Mouse (Mus musculus) hindbrain, embryonic 14.5 days (tissue): ENCODE data around the gene Cenpt. TPM values are rescaled to one million over a fixed set of nuclear protein-coding genes. Genes with fewer than 3 reads are reported as not detected.

Experiments used
- ATAC-seq: fragments of 200-750 bp; cut with Nextera tagmentation; 2 replicates; pipeline ENCODE4 v1.8.0; 2017; ENCODE audit warnings: moderate number of reproducible peaks, mild to moderate bottlenecking, moderate TSS enrichment, moderate library complexity; ENCODE audit not compliant: low FRiP score
- DNase-seq: peaks from one replicate; pipeline ENCODE4 v3.0.0-alpha.2; 2015; ENCODE audit warnings: low spot score
- H3K27ac ChIP-seq: fragments of 300-500 bp; sonication (generic); 2 replicates; pipeline ENCODE4 v1.5.1; 2014; ENCODE audit warnings: mild to moderate bottlenecking, moderate library complexity
- H3K27me3 ChIP-seq: fragments of 300-500 bp; sonication (generic); 2 replicates; pipeline ENCODE4 v1.6.1; 2014; ENCODE audit warnings: mild to moderate bottlenecking, low read length, mixed read lengths; ENCODE audit not compliant: control insufficient read depth, insufficient read depth
- H3K36me3 ChIP-seq: fragments of 300-500 bp; sonication (generic); replicated peaks from 2 replicates; pipeline ENCODE4 v1.6.1; 2014; ENCODE audit not compliant: control insufficient read depth, insufficient read depth
- H3K4me1 ChIP-seq: fragments of 300-500 bp; sonication (generic); replicated peaks from 2 replicates; pipeline ENCODE4 v1.6.1; 2014; ENCODE audit warnings: antibody characterized with exemption, low read length, mixed read lengths; ENCODE audit not compliant: control insufficient read depth, insufficient read depth
- H3K4me2 ChIP-seq: fragments of 300-500 bp; sonication (generic); replicated peaks from 2 replicates; pipeline ENCODE4 v1.6.1; 2014; ENCODE audit warnings: mild to moderate bottlenecking, moderate library complexity
- H3K4me3 ChIP-seq: fragments of 300-500 bp; sonication (generic); replicated peaks from 2 replicates; pipeline ENCODE4 v1.5.1; 2014; ENCODE audit warnings: mild to moderate bottlenecking, low read length
- H3K9ac ChIP-seq: fragments of 300-500 bp; sonication (generic); 2 replicates; pipeline ENCODE4 v1.6.1; 2014
- H3K9me3 ChIP-seq: fragments of 300-500 bp; sonication (generic); 2 replicates; pipeline ENCODE4 v1.6.1; 2016; ENCODE audit warnings: low read length; ENCODE audit not compliant: control insufficient read depth
- WGBS: fragments of 180-500 bp; shearing (Covaris S2); extraction: QIAGEN DNeasy Blood & Tissue Kit; methylation state at CpG from one replicate; pipeline ENCODE4 v1.1.7; 2014; 5-methylcytosine and 5-hydroxymethylcytosine counted together
- polyA plus RNA-seq: library from polyadenylated mRNA; unstranded; fragments of >200 nt; fragmentation: Nextera tagmentation; extraction: Ambion mirVana; gene quantifications from 2 replicates; pipeline ENCODE4 v1.2.1, GENCODE M21; 2014

The Cenpt gene
- polyA plus RNA-seq, 1 experiment from 2014 or later, result 46.3 TPM

DNA sequence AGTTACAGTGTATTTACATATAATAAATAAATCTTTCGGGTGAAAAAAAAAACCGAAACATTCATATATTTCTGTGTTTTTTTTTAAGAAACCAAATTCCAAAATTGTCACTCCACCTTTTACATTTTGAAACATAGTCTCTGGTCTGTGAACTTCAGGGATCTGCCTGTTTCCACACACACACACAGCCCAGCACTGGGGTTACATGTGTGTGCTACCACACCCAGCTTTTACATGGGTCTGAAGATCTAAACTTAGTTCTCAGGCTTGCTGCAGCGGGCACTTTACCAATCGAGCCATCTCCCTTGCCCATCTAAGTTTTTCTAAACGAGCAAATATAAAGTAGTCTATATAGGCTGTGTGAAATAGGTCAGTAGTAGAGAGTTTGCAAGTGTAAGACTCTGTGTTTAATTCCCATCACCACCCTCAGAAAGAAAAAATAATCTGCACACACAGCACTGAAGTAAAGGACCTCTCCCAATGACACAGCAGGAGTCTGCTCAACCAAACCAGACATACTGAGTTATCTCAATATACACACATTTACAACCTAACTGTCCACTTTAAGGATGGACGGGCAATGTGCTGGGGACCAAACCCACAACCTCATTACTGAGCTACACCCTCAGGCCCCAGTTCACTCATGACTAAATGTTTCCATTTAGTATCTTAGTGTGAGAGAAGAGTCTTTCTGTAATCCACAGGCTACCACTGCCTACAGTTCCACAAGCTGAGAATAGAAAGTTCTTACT, 51.7 kb downstream of the Cenpt start:
- Histone ChIP-seq H3K4me1 (0 out of 2 replicates have a peak, but pooled peaks cover 4% of the 10 kb centered on the region), H3K9ac (no peak overlapping the region), H3K4me3 (no peak overlapping the region), H3K27me3 (no peaks in the 10 kb centered on the region), H3K27ac (no peak overlapping the region), H3K9me3 (no peaks in the 10 kb centered on the region), H3K4me2 (no peak overlapping the region), H3K36me3 (peaks cover 18% of the 10 kb centered on the region)
- WGBS, result 95% methylated on average over 6 of the region's 6 CpGs
- DNase-seq (no peak), ATAC-seq (no peak)

- no peaks in the 10 kb centered on the region for H3K9me3 ChIP-seq
- no peak overlapping the region for H3K4me3 ChIP-seq
- no peak overlapping the region for H3K27ac ChIP-seq
- no peaks in the 10 kb centered on the region for H3K27me3 ChIP-seq
- H3K9ac ChIP-seq, result no peak overlapping the region
- 60% methylated on average over 8 of the region's 8 CpGs for WGBS
- H3K4me1 ChIP-seq, result 0 out of 2 replicates have a peak, but pooled peaks cover 4% of the 10 kb centered on the region
- peak; percentile 61 for DNase-seq
- peaks cover 8% of the 10 kb centered on the region; the same call in 1 of the 2 replicates for H3K36me3 ChIP-seq
- no peak for ATAC-seq
- no peak overlapping the region for H3K4me2 ChIP-seq
These were observed 53.8 kb downstream of the Cenpt start for GRCm38 (mm10) chr8:105799091-105799812.

DNA sequence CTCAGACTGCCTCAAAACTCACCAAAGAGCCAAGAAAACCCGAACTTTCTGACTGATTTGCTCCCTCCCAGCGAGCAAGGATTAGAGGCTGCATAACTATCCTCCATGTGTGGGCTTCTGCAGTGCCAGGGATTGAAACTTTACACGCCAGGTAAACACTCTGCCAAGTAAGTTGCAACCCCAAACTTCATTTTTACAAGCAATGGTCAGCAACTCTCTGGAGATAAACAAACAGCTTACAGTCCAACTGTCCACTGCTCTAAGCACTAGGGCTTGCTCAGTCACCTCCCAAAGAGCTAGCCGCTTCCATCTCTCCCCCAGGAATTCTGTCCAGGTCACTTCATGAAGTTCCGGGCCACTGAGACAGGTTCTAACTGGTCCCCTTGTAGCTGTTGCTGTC, 54.7 kb downstream of the Cenpt start:
- H3K4me2 ChIP-seq, result no peak overlapping the region
- WGBS, result 94% methylated on average over 5 of the region's 5 CpGs
- H3K4me3 ChIP-seq, result no peak overlapping the region
- DNase-seq, result no peak
- 0 out of 2 replicates have a peak, but pooled peaks cover 4% of the 10 kb centered on the region for H3K4me1 ChIP-seq
- no peak overlapping the region for H3K27ac ChIP-seq
- H3K36me3 ChIP-seq, result peaks cover 3% of the 10 kb centered on the region; the same call in 1 of the 2 replicates
- H3K27me3 ChIP-seq, result no peaks in the 10 kb centered on the region
- H3K9ac ChIP-seq, result no peak overlapping the region
- no peak for ATAC-seq
- no peaks in the 10 kb centered on the region for H3K9me3 ChIP-seq

DNA sequence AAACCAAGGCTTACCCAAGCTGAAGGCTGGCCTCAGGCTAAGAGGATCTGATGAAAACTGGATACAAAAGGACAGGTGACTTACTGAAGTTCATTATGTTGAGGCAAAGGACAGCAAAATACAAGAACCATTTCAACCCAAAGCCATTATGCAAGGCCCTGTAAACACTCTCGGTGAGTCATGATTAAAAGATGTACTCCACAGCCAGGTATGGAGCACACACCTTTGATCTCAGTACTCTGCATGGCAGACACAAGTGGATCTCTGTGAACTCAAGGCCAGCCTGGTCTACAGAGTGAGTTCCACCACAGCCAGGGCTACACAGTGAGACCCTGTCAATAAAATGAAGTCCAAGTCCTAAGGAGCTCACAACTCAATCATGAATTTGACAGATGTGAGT, 57.3 kb downstream of the Cenpt start:
- H3K9me3 ChIP-seq, result no peaks in the 10 kb centered on the region
- WGBS, result 88% methylated on average over 1 of the region's 1 CpGs
- no peak overlapping the region for H3K9ac ChIP-seq
- H3K4me2 ChIP-seq, result no peak overlapping the region
- H3K4me3 ChIP-seq, result no peak overlapping the region
- peaks cover 5% of the 10 kb centered on the region; the same call in 1 of the 2 replicates for H3K36me3 ChIP-seq
- DNase-seq (no peak), ATAC-seq (no peak)
- H3K27me3 ChIP-seq, result no peaks in the 10 kb centered on the region
- no peak overlapping the region for H3K27ac ChIP-seq
- 0 out of 2 replicates have a peak, but pooled peaks cover 4% of the 10 kb centered on the region for H3K4me1 ChIP-seq

Other genes with a start within 250 kb of the Cenpt start
- gene Ripor1, start 248.0 kb downstream of the Cenpt start, polyA plus RNA-seq, result 30.6 and 32.6 TPM in 2 replicates
- gene Ctcf, start 216.7 kb downstream of the Cenpt start, polyA plus RNA-seq, result 76.9 and 79.1 TPM in 2 replicates
- 0.84 TPM in 1 of 2 replicates, not detected in the other for gene Agrp, start 215.9 kb downstream of the Cenpt start, polyA plus RNA-seq
- 22.3 and 24.4 TPM in 2 replicates for gene Carmil2, start 167.0 kb downstream of the Cenpt start, polyA plus RNA-seq
- 71.3 and 78.1 TPM in 2 replicates for gene Acd, start 152.2 kb downstream of the Cenpt start, polyA plus RNA-seq
- 53.7 and 56.2 TPM in 2 replicates for gene Pard6a, start 152.1 kb downstream of the Cenpt start, polyA plus RNA-seq
- gene 4933405L10Rik, start 145.6 kb downstream of the Cenpt start, polyA plus RNA-seq, result 0.22 and 0.27 TPM in 2 replicates
- 11.6 and 13.4 TPM in 2 replicates for gene Enkd1, start 145.1 kb downstream of the Cenpt start, polyA plus RNA-seq
- gene Gfod2, start 94.6 kb downstream of the Cenpt start, polyA plus RNA-seq, result 62.7 and 71.7 TPM in 2 replicates
- gene Ranbp10, start 25.9 kb downstream of the Cenpt start, polyA plus RNA-seq, result 9.1 and 10.4 TPM in 2 replicates
- gene Tsnaxip1, start 25.5 kb downstream of the Cenpt start, polyA plus RNA-seq, result 0.64 and 1.4 TPM in 2 replicates
- 46.2 and 51.2 TPM in 2 replicates for gene Thap11, start 1.9 kb upstream of the Cenpt start, polyA plus RNA-seq
- 181 TPM in 2 replicates for gene Nutf2, start 7.3 kb upstream of the Cenpt start, polyA plus RNA-seq
- 40.1 and 46.6 TPM in 2 replicates for gene Edc4, start 27.6 kb upstream of the Cenpt start, polyA plus RNA-seq
- 1.4 TPM in 1 of 2 replicates, not detected in the other for gene Nrn1l, start 40.3 kb upstream of the Cenpt start, polyA plus RNA-seq
- 8.2 and 11.0 TPM in 2 replicates for gene Pskh1, start 47.2 kb upstream of the Cenpt start, polyA plus RNA-seq
- 2.9 and 3.2 TPM in 2 replicates for gene Ctrl, start 80.6 kb upstream of the Cenpt start, polyA plus RNA-seq
- gene Psmb10, start 85.2 kb upstream of the Cenpt start, polyA plus RNA-seq, result 70.1 and 79.8 TPM in 2 replicates
- gene Lcat, start 90.1 kb upstream of the Cenpt start, polyA plus RNA-seq, result 3.2 and 3.3 TPM in 2 replicates
- gene Slc12a4, start 112.8 kb upstream of the Cenpt start, polyA plus RNA-seq, result 9.3 and 9.4 TPM in 2 replicates
- not detected in 2 replicates for gene Dpep3, start 126.2 kb upstream of the Cenpt start, polyA plus RNA-seq
- gene Dus2, start 138.1 kb upstream of the Cenpt start, polyA plus RNA-seq, result 21.3 and 22.4 TPM in 2 replicates
- gene Dpep2nb, start 152.7 kb upstream of the Cenpt start, polyA plus RNA-seq, result not detected in 2 replicates
- gene Ddx28, start 158.6 kb upstream of the Cenpt start, polyA plus RNA-seq, result 20.3 and 22.1 TPM in 2 replicates
- gene Nfatc3, start 205.6 kb upstream of the Cenpt start, polyA plus RNA-seq, result 2.5 and 2.6 TPM in 2 replicates